14 mouse cellular contexts compared by ENCODE assay signal in genomic region chr1:152605895-152606625, GRCm38 (mm10).
A peak's percentile ranks its signal among the peaks of the same experiment; 100 is the strongest.
DNase-seq lines count a peak whose midpoint lies in the region; ATAC-seq lines count a peak whose summit lies in the region.
"Had no signal": no experiment of that assay in that cellular context is flagged by ENCODE, and none has a peak within 500 bp of the region (broad histone marks: within the 10 kb centered on the region; RNA-seq: fewer than 3 reads in every experiment).

No protein-coding gene starts in this region.

- H3K27me3 ChIP-seq in heart, embryonic 10.5 days (ENCODE audit: insufficient read depth, poor library complexity, severe bottlenecking), result no peaks in the 10 kb centered on the region
- H3K27me3 ChIP-seq in liver, embryonic 13.5 days, result no peaks in the 10 kb centered on the region
- H3K27me3 ChIP-seq in liver, embryonic 11.5 days (replicated peaks; ENCODE audit: control insufficient read depth, insufficient read depth, low read length), result no peaks in the 10 kb centered on the region
- H3K27me3 ChIP-seq: forebrain, embryonic 15.5 days; stomach, embryonic 15.5 days had no signal

- DNase-seq in heart, adult 11 months, result peak; percentile 96
- DNase-seq in heart, embryonic 10.5 days (ENCODE audit: low spot score), result no peak
- no peak for DNase-seq in liver, embryonic 13.5 days
- DNase-seq in liver, embryonic 11.5 days (ENCODE audit: low spot score), result no peak
- peak; percentile 37 to 45 for DNase-seq in B cell, adult 2 months
- no peak for DNase-seq in right cerebral cortex, postnatal 4 days
- no peak for DNase-seq in frontal cortex, postnatal 10 days (ENCODE audit: low spot score in 2 of 2)
- DNase-seq: layer of hippocampus, adult 9-11 months; lung, embryonic 14.5 days; midbrain, embryonic 14.5 days; right cerebral cortex, adult 18-20 months had no signal

- no peak overlapping the region for H3K4me2 ChIP-seq in liver, embryonic 13.5 days
- no peak overlapping the region for H3K4me2 ChIP-seq in liver, embryonic 11.5 days
- H3K4me2 ChIP-seq: forebrain, embryonic 15.5 days; lung, embryonic 14.5 days; stomach, embryonic 15.5 days had no signal

- no peak overlapping the region for H3K4me3 ChIP-seq in heart, embryonic 10.5 days
- no peak overlapping the region for H3K4me3 ChIP-seq in liver, embryonic 13.5 days (replicated peaks)
- no peak overlapping the region for H3K4me3 ChIP-seq in liver, embryonic 11.5 days (ENCODE audit: low read depth, low read length)
- H3K4me3 ChIP-seq: forebrain, embryonic 15.5 days; stomach, embryonic 15.5 days had no signal

- peaks cover 63% of the 10 kb centered on the region for H3K4me1 ChIP-seq in heart, embryonic 10.5 days
- H3K4me1 ChIP-seq in liver, embryonic 13.5 days (replicated peaks), result peaks cover 40% of the 10 kb centered on the region
- peaks cover 15% of the 10 kb centered on the region for H3K4me1 ChIP-seq in liver, embryonic 11.5 days (replicated peaks; ENCODE audit: control insufficient read depth, insufficient read depth, low read length)
- H3K4me1 ChIP-seq: forebrain, embryonic 15.5 days had no signal

- H3K36me3 ChIP-seq in heart, embryonic 10.5 days, result peaks cover 29% of the 10 kb centered on the region
- no peaks in the 10 kb centered on the region for H3K36me3 ChIP-seq in liver, embryonic 13.5 days
- H3K36me3 ChIP-seq in liver, embryonic 11.5 days (ENCODE audit: control insufficient read depth, insufficient read depth, low read length), result no peaks in the 10 kb centered on the region
- H3K36me3 ChIP-seq: forebrain, embryonic 15.5 days had no signal

- no peak overlapping the region for H3K27ac ChIP-seq in heart, embryonic 10.5 days
- no peak overlapping the region for H3K27ac ChIP-seq in liver, embryonic 13.5 days
- no peak overlapping the region for H3K27ac ChIP-seq in liver, embryonic 11.5 days (ENCODE audit: low read depth, low read length)
- H3K27ac ChIP-seq: forebrain, embryonic 15.5 days; stomach, embryonic 15.5 days had no signal

- 75% methylated on average over 5 of the region's 5 CpGs for WGBS in heart, embryonic 10.5 days
- WGBS in liver, embryonic 13.5 days (ENCODE audit: insufficient replicate concordance), result 29% methylated on average over 5 of the region's 5 CpGs
- WGBS in liver, embryonic 11.5 days, result 51% methylated on average over 5 of the region's 5 CpGs

- 0 out of 2 replicates have a peak, but pooled peaks have one; percentile 24 for ATAC-seq in liver, embryonic 13.5 days (ENCODE audit: low read depth)
- ATAC-seq in liver, embryonic 11.5 days (replicated peaks; ENCODE audit: low FRiP score), result no peak
- 0 out of 2 replicates have a peak, but pooled peaks have one; percentile 22 for ATAC-seq in erythroid progenitor cell, adult 5-6 weeks (replicated peaks; ENCODE audit: low FRiP score, poor library complexity, severe bottlenecking)
- ATAC-seq: forebrain, embryonic 15.5 days had no signal

- H3K9me3 ChIP-seq in heart, embryonic 10.5 days, result no peaks in the 10 kb centered on the region
- H3K9me3 ChIP-seq in liver, embryonic 13.5 days (replicated peaks), result no peaks in the 10 kb centered on the region
- no peaks in the 10 kb centered on the region for H3K9me3 ChIP-seq in liver, embryonic 11.5 days (ENCODE audit: control insufficient read depth, low read length)
- H3K9me3 ChIP-seq: forebrain, embryonic 15.5 days; stomach, embryonic 15.5 days had no signal

- no peak overlapping the region for H3K9ac ChIP-seq in liver, embryonic 13.5 days
- H3K9ac ChIP-seq in liver, embryonic 11.5 days (ENCODE audit: low read depth, low read length), result no peak overlapping the region
- H3K9ac ChIP-seq: forebrain, embryonic 15.5 days; lung, embryonic 14.5 days; stomach, embryonic 15.5 days had no signal

Comparison
In these comparisons a context has a peak if more than half of its experiments do, and no peak if none do; other contexts are left out.
1. DNase-seq: peak in heart, adult 11 months (single experiment) and B cell, adult 2 months (2 of 2); none in heart, embryonic 10.5 days (single experiment), liver, embryonic 13.5 days (single experiment), liver, embryonic 11.5 days (single experiment), right cerebral cortex, postnatal 4 days (single experiment) and frontal cortex, postnatal 10 days (0 of 2).